Mouse (Mus musculus) MEL (cell line): ENCODE data around the gene Myl7. TPM values are rescaled to one million over a fixed set of nuclear protein-coding genes. Genes with fewer than 3 reads are reported as not detected.
A peak's percentile ranks its signal among the peaks of the same experiment; 100 is the strongest.

Experiments used
- DNase-seq: peaks from one replicate; pipeline ENCODE4 v3.0.0; 2011; ENCODE audit warnings: low read depth, low spot score
- H3K27ac ChIP-seq: 2 replicates; pipeline ENCODE4 v1.5.1; 2012; ENCODE audit warnings: low read depth, mild to moderate bottlenecking, control low read depth, low read length, moderate library complexity; ENCODE audit not compliant: control insufficient read depth
- H3K27me3 ChIP-seq, 2 experiments: fragments of 150-350 bp in 1 of 2; sonication (generic) in 1 of 2; 2 replicates each; pipeline ENCODE4 v1.6.1; 2012; ENCODE audit warnings: low read length in 2 of 2, mild to moderate bottlenecking in 2 of 2, improper control_type of control experiment in 1 of 2, moderate library complexity in 1 of 2; ENCODE audit not compliant: insufficient read depth in 2 of 2, control insufficient read depth in 1 of 2
- H3K36me3 ChIP-seq, 2 experiments: 2 replicates each; pipeline ENCODE4 v1.6.1; 2012 to 2014; ENCODE audit warnings: low read length in 2 of 2, improper control_type of control experiment in 1 of 2, inconsistent platforms in 1 of 2, mild to moderate bottlenecking in 1 of 2; ENCODE audit not compliant: insufficient read depth in 2 of 2, control insufficient read depth in 1 of 2
- H3K4me1 ChIP-seq, 2 experiments: fragments of 150-350 bp in 1 of 2; sonication (generic) in 1 of 2; 2 replicates each; pipeline ENCODE4 v1.6.1; 2012; ENCODE audit warnings: low read length in 2 of 2, improper control_type of control experiment in 1 of 2, mild to moderate bottlenecking in 1 of 2; ENCODE audit not compliant: insufficient read depth in 2 of 2, control insufficient read depth in 1 of 2
- H3K4me3 ChIP-seq, 2 experiments: fragments of 150-350 bp in 1 of 2; sonication (generic) in 1 of 2; 2 replicates each; pipeline ENCODE4 v1.5.1; 2012; ENCODE audit warnings: low read depth in 2 of 2, low read length in 2 of 2, mild to moderate bottlenecking in 2 of 2, moderate library complexity in 2 of 2, control low read depth in 1 of 2, improper control_type of control experiment in 1 of 2; ENCODE audit not compliant: control insufficient read depth in 1 of 2, insufficient read depth in 1 of 2
- H3K79me2 ChIP-seq: 2 replicates; pipeline ENCODE4 v1.6.1; 2012; ENCODE audit warnings: mild to moderate bottlenecking, low read length, moderate library complexity; ENCODE audit not compliant: control insufficient read depth, poor library complexity, insufficient read depth
- H3K9ac ChIP-seq: 2 replicates; pipeline ENCODE4 v1.6.1; 2012; ENCODE audit warnings: low read depth, mild to moderate bottlenecking, control low read depth, low read length, moderate library complexity; ENCODE audit not compliant: control insufficient read depth, poor library complexity, severe bottlenecking
- H3K9me3 ChIP-seq: fragments of 150-350 bp; sonication (generic); replicated peaks from 2 replicates; pipeline ENCODE4 v1.6.1; 2012; ENCODE audit warnings: mild to moderate bottlenecking, low read length, improper control_type of control experiment, moderate library complexity; ENCODE audit not compliant: insufficient read depth
- CHD1 ChIP-seq: IDR thresholded peaks from 2 replicates; pipeline ENCODE4 v1.6.1; 2012; ENCODE audit warnings: low read depth, mild to moderate bottlenecking, inconsistent platforms, low read length, improper control_type of control experiment
- CHD2 ChIP-seq: IDR thresholded peaks from 2 replicates; pipeline ENCODE4 v1.6.1; 2011; ENCODE audit warnings: low read length, improper control_type of control experiment
- EP300 ChIP-seq, 2 experiments: IDR thresholded peaks; 2 replicates each; pipeline ENCODE4 v1.6.1; 2011; ENCODE audit warnings: improper control_type of control experiment in 2 of 2, low read length in 2 of 2, low read depth in 1 of 2, mild to moderate bottlenecking in 1 of 2
- MAX ChIP-seq: IDR thresholded peaks from 2 replicates; pipeline ENCODE4 v1.6.1; 2011; ENCODE audit warnings: low read length, improper control_type of control experiment
- MAZ ChIP-seq: IDR thresholded peaks from 2 replicates; pipeline ENCODE4 v1.6.1; 2012; ENCODE audit warnings: low read depth, mild to moderate bottlenecking, inconsistent platforms, low read length, improper control_type of control experiment
- MXI1 ChIP-seq: IDR thresholded peaks from 2 replicates; pipeline ENCODE4 v1.6.1; 2011; ENCODE audit warnings: mild to moderate bottlenecking, low read depth, low read length, improper control_type of control experiment
- NELFE ChIP-seq: IDR thresholded peaks from 2 replicates; pipeline ENCODE4 v1.6.1; 2011; ENCODE audit warnings: low read depth, low read length, improper control_type of control experiment
- POLR2A ChIP-seq, 2 experiments: IDR thresholded peaks; 2 replicates each; pipeline ENCODE4 v1.6.1; 2011 to 2012; ENCODE audit warnings: low read length in 2 of 2, mild to moderate bottlenecking in 2 of 2, control low read depth in 1 of 2, improper control_type of control experiment in 1 of 2, low read depth in 1 of 2, moderate library complexity in 1 of 2; ENCODE audit not compliant: control insufficient read depth in 1 of 2, insufficient read depth in 1 of 2, poor library complexity in 1 of 2
- POLR2AphosphoS5 ChIP-seq: IDR thresholded peaks from 2 replicates; pipeline ENCODE4 v1.6.1; 2012; ENCODE audit warnings: low read depth, borderline replicate concordance, mild to moderate bottlenecking, inconsistent platforms, low read length, moderate library complexity, mixed read lengths
- TCF12 ChIP-seq: IDR thresholded peaks from 2 replicates; pipeline ENCODE4 v1.6.1; 2014; ENCODE audit warnings: low read depth, mild to moderate bottlenecking, inconsistent platforms, low read length, improper control_type of control experiment, moderate library complexity
- USF1 ChIP-seq: IDR thresholded peaks from 2 replicates; pipeline ENCODE4 v1.6.1; 2014; ENCODE audit warnings: low read depth, mild to moderate bottlenecking, inconsistent platforms, low read length, improper control_type of control experiment, moderate library complexity
- USF2 ChIP-seq, 2 experiments: IDR thresholded peaks; 2 replicates each; pipeline ENCODE4 v1.6.1; 2011 to 2012; ENCODE audit warnings: improper control_type of control experiment in 2 of 2, low read length in 2 of 2, borderline replicate concordance in 1 of 2, inconsistent platforms in 1 of 2, low read depth in 1 of 2, mild to moderate bottlenecking in 1 of 2; ENCODE audit not compliant: insufficient read depth in 1 of 2
- ZC3H11A ChIP-seq: IDR thresholded peaks from 2 replicates; pipeline ENCODE4 v1.6.1; 2012; ENCODE audit warnings: low read depth, mild to moderate bottlenecking, inconsistent platforms, low read length, improper control_type of control experiment
- polyA plus RNA-seq, 2 experiments: library from polyadenylated mRNA; stranded (reverse) in 1 of 2; unstranded in 1 of 2; fragments of >175 nt in 1 of 2; fragments of >200 nt in 1 of 2; gene quantifications; 2 replicates each; pipeline versions ENCODE4 v1.2.1 to v1.2.4; 2012; ENCODE audit warnings: low replicate concordance in 2 of 2, low read depth in 1 of 2; ENCODE audit not compliant: insufficient read length in 2 of 2, insufficient read depth in 1 of 2, missing spikeins in 1 of 2
- total RNA-seq: library from RNA; depleted of rRNA; stranded (reverse); fragments of 300-350 nt; gene quantifications from 2 replicates; pipeline ENCODE4 v1.2.3, GENCODE M21; 2012; rRNA removed

The Myl7 gene
- not detected in 2 replicates for total RNA-seq
- not detected for polyA plus RNA-seq

DNA sequence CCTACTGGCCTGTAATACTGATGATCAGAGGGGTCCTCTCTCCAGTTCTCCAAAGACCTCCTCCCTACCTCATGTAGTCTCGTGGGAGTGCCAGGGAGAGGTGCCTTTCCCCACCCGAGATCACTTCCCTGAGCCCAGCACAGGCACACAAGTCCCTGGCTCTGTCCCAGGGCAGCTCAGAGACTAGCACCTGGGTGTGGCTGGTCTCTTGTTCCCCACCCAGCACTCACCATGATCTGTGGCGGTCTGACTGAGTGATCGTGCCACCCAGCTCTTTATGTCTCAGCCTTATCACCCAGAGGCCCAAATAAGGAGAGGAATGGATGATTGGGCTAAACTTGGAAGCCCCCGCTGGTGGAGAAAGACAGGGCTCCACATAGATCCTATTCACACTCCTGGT, at the start of gene Myl7:
Gene Myl7, minus strand, starts transcription at position 252 of the 400 bp plus-strand sequence.
- Histone ChIP-seq H3K27me3 (peaks cover 0 to 5% of the 10 kb centered on the region in 2 experiments; a peak in 2 of 4 replicates), H3K9ac (no peak within 1 kb of the TSS), H3K27ac (no peak within 1 kb of the TSS), H3K36me3 (no peaks in the 10 kb centered on the region), H3K4me3 (no peak within 1 kb of the TSS), H3K4me1 (no peaks in the 10 kb centered on the region)
- DNase-seq, result peak; percentile 32
- no peak for TF ChIP-seq POLR2AphosphoS5
- TF ChIP-seq POLR2A (IDR thresholded peaks at IDR 0.05; ENCODE audit: control insufficient read depth in 1 of 2, insufficient read depth in 1 of 2, low read depth in 1 of 2, low read length in 2 of 2, poor library complexity in 1 of 2), result 0 out of 4 replicates have a peak, but pooled peaks of 1 of the 2 experiments have one; percentile 29
- no peak for TF ChIP-seq TCF12
- no peak for TF ChIP-seq CHD2
- TF ChIP-seq, all 39 proteins: peak for 1
- no peaks in the 10 kb centered on the region for H3K79me2 ChIP-seq
- no peaks in the 10 kb centered on the region for H3K9me3 ChIP-seq

DNA sequence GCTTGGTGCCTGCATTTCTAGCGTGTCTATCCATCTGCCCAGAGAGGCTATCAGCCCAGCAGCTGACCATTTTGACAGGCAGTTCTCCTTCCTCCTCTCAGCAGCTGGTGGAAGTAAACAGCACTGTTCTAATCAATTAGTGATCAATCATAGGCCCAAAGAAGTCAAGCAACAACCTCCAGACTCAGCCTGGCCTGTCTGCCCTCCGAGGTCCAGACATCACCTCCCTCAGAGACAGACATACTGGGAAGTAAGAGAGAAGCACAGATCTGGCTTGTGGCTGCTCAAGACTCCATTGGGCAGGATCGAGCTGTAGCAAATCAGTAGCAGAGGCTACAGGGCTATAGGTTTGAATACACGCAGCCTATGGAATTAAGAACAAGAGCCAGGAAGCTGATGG, 49.2 kb upstream of the Myl7 start:
- TF ChIP-seq MXI1 (no peak), MAX (no peak), CHD1 (no peak), USF1 (no peak)
- H3K9ac ChIP-seq, result no peak overlapping the region
- no peak overlapping the region for H3K27ac ChIP-seq
- H3K9me3 ChIP-seq, result no peaks in the 10 kb centered on the region
- peaks cover 9 to 10% of the 10 kb centered on the region in 2 experiments for H3K27me3 ChIP-seq
- H3K4me3 ChIP-seq, result no peak overlapping the region
- H3K36me3 ChIP-seq, result peaks cover 0 to 6% of the 10 kb centered on the region in 2 experiments; a peak in 2 of 4 replicates
- no peak for DNase-seq
- H3K4me1 ChIP-seq, result peaks cover 7 to 18% of the 10 kb centered on the region in 2 experiments
- H3K79me2 ChIP-seq, result no peaks in the 10 kb centered on the region

DNA sequence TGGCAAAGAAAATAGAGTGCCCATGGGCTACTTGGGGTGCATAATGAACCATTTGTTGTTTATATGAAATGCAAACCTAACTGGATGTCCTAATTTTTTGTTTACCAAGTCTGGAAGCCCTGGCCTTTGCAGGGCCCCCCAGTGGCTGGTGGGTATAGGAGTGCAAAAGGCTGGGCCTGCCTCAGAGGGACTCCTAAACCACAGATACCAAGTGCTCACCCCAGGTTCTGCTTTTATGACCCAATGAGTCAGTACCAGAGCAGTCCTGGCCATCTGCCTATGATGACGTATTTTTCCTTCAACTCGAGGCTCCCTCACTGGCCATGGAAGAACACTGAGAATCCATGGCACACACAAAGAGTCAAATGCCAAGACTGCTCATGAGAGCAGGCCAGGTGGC, 46.5 kb upstream of the Myl7 start:
- no peak for TF ChIP-seq USF2 (IDR thresholded peaks at IDR 0.05; ENCODE audit: borderline replicate concordance in 1 of 2, insufficient read depth in 1 of 2, low read depth in 1 of 2, low read length in 2 of 2)
- no peak for TF ChIP-seq EP300 (IDR thresholded peaks at IDR 0.05; ENCODE audit: low read depth in 1 of 2, low read length in 2 of 2)
- no peak for TF ChIP-seq MAZ
- TF ChIP-seq CHD1, result no peak
- TF ChIP-seq NELFE, result no peak
- TF ChIP-seq ZC3H11A, result no peak
- TF ChIP-seq CHD2, result no peak
- H3K4me3 ChIP-seq, result no peak overlapping the region
- no peaks in the 10 kb centered on the region for H3K79me2 ChIP-seq
- no peaks in the 10 kb centered on the region for H3K9me3 ChIP-seq
- no peak overlapping the region for H3K9ac ChIP-seq
- H3K4me1 ChIP-seq, result peaks cover 3 to 10% of the 10 kb centered on the region in 2 experiments
- no peak for DNase-seq
- H3K27ac ChIP-seq, result no peak overlapping the region
- peaks cover 0 to 3% of the 10 kb centered on the region in 2 experiments; a peak in 1 of 4 replicates for H3K36me3 ChIP-seq
- H3K27me3 ChIP-seq, result peaks cover 13 to 18% of the 10 kb centered on the region in 2 experiments
